Mouse (Mus musculus) adrenal gland, adult 2 months (tissue): ENCODE data around the gene Snx8. TPM values are rescaled to one million over a fixed set of nuclear protein-coding genes. Genes with fewer than 3 reads are reported as not detected.

Experiments used
- DNase-seq: peaks from one replicate; pipeline ENCODE4 v3.0.0; 2021
- long read RNA-seq: library from polyadenylated mRNA; stranded (forward); transcript quantifications from one replicate; pipeline ENCODE4 v2.0.0, GENCODE M21; 2021
- polyA plus RNA-seq: library from polyadenylated mRNA; depleted of rRNA; stranded (reverse); fragments of >200 nt; gene quantifications from 2 replicates; pipeline ENCODE4 v1.2.3, GENCODE M21; 2012; rRNA removed
- total RNA-seq, 2 experiments: library from RNA; stranded (reverse); gene quantifications; 2 replicates each; pipeline ENCODE4 v1.2.3; 2021

The Snx8 gene
- total RNA-seq: 10 to 100 TPM; 13.9 to 19.1 TPM
- 12.4 and 12.8 TPM in 2 replicates for polyA plus RNA-seq
- long read RNA-seq, transcript Snx8-201 (11 exons, 2,627 nt): major isoform, 28 of 34 reads
- long read RNA-seq, partial matches to known transcripts: 2 of 34 reads
- long read RNA-seq, other reads (novel, unspliced or antisense): 4 of 34 reads

DNA sequence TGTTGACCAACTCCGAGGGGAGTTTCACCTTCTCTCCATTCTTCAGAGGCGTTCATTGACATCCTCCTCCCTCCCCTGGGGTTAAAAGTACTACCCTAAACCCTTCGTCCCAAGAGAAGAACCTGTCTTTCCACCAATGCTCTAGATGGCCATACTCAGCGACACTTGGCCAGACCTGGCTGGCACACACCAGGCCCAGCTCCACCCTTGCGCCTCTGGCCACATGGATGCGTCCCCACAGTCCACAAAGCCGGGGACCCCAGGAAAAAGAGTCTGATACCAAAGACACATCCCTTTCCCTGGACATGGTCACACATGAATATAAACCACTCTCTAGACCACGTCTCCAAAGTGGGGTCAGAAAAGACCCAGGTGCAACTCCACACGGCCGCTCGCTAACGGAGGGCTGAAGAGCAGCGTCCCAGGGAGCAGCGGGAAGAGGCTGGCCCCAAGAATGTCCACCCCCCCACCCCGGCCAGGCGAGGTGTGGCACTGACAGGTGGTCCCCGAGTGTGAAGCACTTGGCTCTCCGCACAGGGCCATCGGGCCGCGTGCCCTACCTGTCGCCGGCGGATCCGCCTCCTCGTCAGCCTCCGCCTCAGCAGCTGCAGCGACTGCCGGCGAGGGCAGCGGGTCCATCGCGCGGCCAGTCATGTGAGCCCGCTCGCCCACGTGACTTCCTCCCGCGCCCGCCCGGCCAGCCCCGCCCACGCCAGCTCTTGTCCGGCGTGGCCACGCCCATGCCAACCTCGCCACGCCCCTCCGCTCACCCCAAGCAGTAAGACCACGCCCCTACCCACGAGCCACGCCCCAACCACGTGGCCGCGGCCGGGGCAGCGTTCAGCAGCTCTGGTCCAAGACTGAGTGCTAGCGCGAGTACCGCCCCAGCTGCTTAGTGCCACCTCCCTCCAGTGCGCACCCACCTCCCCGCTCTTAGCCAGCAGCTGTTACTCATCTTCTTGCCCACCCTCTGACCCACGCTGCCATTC is at the start of gene Snx8:
Gene Snx8, minus strand, starts transcription at position 675 of the 989 bp plus-strand sequence.
- peak; percentile 99 for DNase-seq

- no peak for DNase-seq
These were observed 36.1 kb upstream of the Snx8 start for GRCm38 (mm10) chr5:140425016-140425783.

GRCm38 (mm10) chr5:140420616-140421015 is 31.6 kb upstream of the Snx8 start:
- DNase-seq: no peak

DNA sequence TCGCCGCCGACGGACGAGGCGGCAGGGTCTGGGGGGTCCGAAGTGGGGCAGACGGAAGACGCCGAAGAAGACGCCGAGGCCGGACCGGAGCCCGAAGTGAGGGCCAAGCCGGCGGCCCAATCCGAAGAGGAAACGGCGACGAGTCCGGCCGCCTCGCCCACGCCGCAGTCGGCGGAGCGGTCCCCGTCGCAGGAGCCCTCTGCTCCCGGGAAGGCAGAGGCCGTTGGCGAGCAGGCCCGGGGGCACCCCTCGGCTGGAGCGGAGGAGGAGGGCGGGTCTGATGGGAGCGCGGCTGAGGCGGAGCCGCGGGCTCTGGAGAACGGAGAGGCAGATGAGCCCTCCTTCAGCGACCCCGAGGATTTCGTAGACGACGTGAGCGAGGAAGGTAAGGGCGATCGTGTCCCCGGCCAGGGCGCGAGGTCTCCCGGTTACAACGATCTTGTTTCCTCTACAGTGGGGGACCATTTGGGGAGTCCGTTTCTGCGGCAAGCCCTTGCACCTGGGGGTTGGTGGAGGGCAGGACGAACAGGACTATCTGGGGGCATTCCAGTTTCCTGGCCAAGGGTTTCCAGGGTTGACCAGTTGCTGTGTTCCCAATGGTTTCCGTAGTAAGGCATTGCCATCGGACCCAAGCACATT is 30.5 kb upstream of the Snx8 start:
- no peak for DNase-seq

- peak; percentile 91 for DNase-seq
These were observed 29.7 kb upstream of the Snx8 start, which contains the start of gene Eif3b for GRCm38 (mm10) chr5:140418489-140419441. TSS of gene Eif3b (plus strand) at chr5:140419328.

DNA sequence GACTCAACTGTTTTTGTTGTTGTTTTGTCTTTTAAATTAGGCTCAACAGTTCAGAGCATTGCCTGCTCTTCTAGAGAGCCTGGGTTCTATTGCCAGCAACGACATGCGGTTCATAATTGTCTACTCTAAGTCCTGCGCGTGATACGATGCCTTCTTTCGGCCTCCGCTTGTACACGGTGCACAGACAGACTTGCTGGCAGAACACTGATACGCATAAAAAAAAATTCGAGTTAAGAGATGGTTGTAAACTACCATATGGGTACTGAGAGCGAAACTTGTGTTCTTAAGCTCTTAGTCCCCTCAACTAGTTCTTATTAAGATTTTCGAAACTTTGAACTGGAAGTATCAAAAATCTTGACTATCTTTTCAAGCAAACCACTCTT is 29.0 kb upstream of the Snx8 start:
- DNase-seq: no peak

GRCm38 (mm10) chr5:140414647-140415046 is 25.6 kb upstream of the Snx8 start:
- DNase-seq: no peak

GRCm38 (mm10) chr5:140411339-140411738 is 22.3 kb upstream of the Snx8 start:
- DNase-seq: peak; percentile 48

DNA sequence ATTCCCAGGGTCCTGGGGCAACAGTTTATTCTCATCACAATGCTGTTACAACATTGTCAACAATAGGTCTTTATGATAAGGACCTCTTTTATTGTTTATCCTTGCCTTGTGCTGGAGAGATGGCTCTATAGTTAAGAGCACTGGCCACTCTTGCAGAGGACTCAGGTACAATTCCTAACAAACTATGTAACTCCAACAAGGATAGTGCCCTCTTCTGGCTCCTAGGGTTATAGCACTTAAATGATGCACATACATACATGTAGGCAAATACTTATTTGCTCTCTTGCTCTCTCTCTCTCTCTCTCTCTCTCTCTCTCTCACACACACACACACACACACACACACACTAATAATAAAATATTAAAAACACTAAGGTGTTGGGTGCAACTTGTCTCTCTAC is 19.7 kb upstream of the Snx8 start:
- no peak for DNase-seq

DNA sequence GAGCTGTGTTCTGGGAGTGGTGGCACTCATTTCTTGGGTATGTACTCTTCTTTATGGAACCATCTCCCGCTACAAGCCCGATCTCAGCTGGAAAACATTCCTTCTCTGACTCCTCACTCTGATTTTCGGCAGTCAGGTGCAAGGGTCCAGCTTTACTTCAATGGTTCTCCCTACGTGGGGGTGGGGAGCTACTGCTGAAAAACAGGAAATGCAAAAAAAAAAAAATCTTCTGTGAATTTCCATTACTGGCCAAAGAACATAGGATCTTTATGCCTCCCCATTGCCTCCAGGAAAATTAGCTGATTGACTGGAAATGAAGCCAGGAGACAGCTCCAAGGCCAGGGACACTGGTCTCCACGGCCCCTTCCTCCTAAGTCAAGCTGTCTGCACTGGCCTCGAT is 17.6 kb upstream of the Snx8 start:
- no peak for DNase-seq

DNA sequence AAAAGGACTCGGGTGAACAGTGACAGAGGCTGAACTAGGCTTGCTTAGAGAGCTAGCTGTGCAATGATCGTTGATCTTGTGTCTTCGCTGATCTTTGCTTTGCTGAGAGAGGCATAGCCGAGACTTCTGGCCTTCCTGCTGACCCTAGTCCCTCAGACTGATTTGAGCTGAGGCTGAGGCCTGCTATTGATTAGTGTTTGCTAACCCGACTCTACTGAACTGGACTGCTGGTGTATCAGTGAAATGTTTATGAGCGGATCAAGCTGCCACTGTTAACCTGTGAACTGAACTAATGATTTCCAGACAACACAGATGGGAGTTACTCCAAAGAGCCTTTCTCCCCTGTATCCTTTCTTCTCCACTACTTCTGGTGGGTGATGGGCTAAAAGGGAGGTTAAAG is 16.1 kb upstream of the Snx8 start:
- no peak for DNase-seq

DNA sequence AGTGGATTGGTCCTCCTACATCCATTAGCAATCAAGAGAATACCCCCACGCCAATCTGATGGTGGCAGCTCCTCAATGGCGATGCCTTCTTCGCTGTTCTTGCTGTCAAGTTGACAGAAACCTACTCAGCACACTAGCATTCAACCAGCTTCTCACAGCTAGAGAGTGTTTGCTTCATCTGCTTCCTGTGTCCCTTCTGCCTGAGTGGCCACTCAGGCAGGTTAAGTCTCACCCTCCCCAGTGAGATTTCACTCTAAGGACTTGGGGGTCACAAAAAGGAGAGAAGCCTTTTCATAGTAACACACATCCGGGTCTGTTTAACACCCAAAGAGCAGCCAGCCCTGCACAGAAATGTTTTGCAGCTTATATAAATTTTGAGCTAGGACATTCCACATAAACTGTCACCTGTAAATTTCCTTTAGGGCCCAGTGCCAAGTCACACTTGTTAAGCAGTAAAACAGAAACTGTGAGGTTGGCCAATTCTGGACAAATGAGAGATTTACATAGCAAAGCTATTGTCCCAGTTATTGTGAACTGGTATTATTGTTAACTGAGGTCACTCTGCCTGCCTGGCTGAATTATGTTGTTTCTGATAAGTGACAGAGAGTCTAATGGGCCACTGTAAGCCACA is 13.7 kb upstream of the Snx8 start:
- no peak for DNase-seq

GRCm38 (mm10) chr5:140396166-140396940 is 7.3 kb upstream of the Snx8 start:
- DNase-seq: peak; percentile 29

DNA sequence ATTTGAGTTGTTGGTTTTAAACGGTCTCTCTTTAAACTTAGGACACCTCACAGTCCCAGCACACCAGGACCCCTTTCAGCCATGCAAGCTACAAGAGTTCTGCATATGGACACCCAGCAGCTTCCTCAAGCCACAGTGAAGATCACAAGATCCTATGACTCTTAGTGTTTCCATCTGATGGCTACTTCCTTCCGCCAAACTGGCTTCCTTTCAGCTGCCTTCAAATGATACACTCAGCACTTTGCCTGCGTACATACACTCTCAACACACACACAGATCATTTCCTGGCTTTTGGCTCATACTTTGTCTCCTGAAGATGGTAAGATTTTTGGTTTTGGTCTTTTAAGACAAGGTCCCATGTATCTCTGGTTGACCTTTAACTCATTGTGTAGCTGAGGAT is 3.6 kb upstream of the Snx8 start:
- no peak for DNase-seq

DNA sequence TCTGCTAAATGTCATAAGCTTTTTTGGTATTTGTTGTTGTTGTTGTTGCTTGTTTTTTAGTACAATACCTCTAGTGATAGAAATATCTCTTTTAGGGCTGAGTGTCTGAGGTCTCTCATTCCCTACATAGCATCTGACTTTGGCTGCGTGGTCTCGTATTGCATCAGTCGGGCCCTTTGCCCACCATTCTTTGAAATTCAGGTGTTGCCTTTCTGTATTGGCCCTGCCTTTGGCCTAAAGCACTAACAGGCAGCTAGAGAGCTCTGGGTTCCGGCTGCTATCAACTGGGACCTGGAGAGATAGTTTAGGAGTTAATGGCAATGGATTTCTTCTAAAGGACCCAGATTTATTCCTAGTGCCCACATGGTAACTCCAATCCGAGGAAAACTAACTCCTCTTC is 2.9 kb upstream of the Snx8 start:
- no peak for DNase-seq

DNA sequence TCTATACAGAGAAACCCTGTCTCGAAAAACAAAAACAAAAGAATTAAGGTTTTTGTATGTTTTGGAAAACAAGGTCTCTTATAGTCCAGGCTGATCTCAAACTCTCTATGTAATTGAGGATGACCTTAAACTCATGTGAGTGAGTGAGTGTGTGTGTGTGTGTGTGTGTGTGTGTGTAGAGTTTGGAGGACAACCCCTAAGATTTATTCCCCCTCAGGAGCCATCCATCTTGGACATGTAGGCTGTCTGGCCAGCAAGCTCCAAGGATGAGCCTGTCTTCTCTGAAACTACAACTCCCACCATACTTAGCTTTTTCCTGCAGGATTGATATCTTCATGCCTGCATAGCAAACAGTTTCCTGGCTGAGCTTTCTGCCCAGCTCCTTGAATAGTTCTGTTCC is 2.4 kb upstream of the Snx8 start:
- DNase-seq: peak; percentile 33

DNA sequence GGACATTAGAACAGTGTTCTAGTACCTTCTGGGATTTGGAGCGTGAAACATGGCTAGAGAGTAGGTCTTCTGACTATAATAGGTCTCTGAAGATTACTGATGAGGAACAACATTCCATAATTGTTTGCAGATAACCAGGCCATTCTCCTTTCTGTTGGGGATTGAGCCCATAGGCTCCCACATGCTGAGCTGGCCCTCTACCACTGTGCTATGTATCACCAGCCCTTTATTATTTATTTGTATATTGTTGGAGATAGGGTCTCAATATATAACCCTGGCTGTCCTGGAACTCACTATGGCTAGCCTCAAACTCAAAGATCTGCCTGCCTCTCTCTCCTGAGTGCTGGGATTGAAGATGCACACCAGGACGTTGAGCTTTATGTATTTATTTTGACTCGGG is 585 bp upstream of the Snx8 start:
- DNase-seq: no peak

- DNase-seq: no peak
These were observed 1.1 kb downstream of the Snx8 start for GRCm38 (mm10) chr5:140387816-140388510.

GRCm38 (mm10) chr5:140387236-140387635 is 1.8 kb downstream of the Snx8 start:
- no peak for DNase-seq
